Mouse (Mus musculus): ENCODE results near the gene Scd1.

DNA sequence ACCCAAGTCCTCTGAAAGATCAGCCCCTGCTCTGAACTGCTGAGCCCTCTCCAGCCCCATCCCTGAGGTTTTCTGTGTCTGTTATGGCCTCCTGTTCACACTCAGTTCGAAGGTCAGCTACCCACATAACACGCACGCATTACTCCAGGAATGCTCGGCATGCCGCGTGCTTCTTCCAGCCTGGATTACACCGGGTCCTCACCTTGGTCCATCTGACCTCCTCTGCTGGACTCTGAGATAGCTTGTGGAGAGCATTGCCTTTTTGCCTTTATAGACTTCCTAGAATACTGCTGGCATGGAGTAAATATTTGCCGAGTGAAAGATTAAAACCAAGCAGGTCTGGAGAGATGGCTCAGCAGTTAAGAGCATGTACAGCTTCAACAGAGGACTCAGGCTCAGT, 47.7 kb upstream of the Scd1 start:
- TF ChIP-seq CTCF (IDR thresholded peaks at IDR 0.05; ENCODE audit: borderline replicate concordance, insufficient read depth, low read depth, low read length) (no peak), POLR2A (IDR thresholded peaks at IDR 0.05; ENCODE audit: borderline replicate concordance, insufficient read depth, low read length) (no peak)

Measured in cerebellum, adult 2 months (tissue).